ENCODE assay signal across 9 mouse cellular contexts in genomic region chr6:88640331-88640730, GRCm38 (mm10). TPM values are rescaled to one million over a fixed set of nuclear protein-coding genes. Genes with fewer than 3 reads are reported as not detected.
A peak's percentile ranks its signal among the peaks of the same experiment; 100 is the strongest.
DNase-seq lines count a peak whose midpoint lies in the region; ATAC-seq and TF ChIP-seq lines count a peak whose summit lies in the region.
"Had no signal": no experiment of that assay in that cellular context is flagged by ENCODE, and none has a peak within 500 bp of the region (broad histone marks: within the 10 kb centered on the region; RNA-seq: fewer than 3 reads in every experiment).

No protein-coding gene starts in this region.

- no peak for ATAC-seq in heart, embryonic 15.5 days (replicated peaks; ENCODE audit: insufficient number of reproducible peaks, insufficient read depth, low FRiP score, low read depth)
- no peak for ATAC-seq in lung, postnatal 0 days
- ATAC-seq in liver, embryonic 14.5 days (ENCODE audit: insufficient read depth), result peak; percentile 63
- ATAC-seq in stomach, embryonic 15.5 days (ENCODE audit: insufficient read depth, low FRiP score, low read depth), result peak; percentile 43; the same call in 1 of the 2 replicates

- no peaks in the 10 kb centered on the region for H3K9me3 ChIP-seq in heart, embryonic 15.5 days (replicated peaks)
- no peaks in the 10 kb centered on the region for H3K9me3 ChIP-seq in lung, postnatal 0 days (ENCODE audit: low read length)
- peaks cover 7% of the 10 kb centered on the region for H3K9me3 ChIP-seq in liver, embryonic 14.5 days (ENCODE audit: control insufficient read depth, low read length)
- no peaks in the 10 kb centered on the region for H3K9me3 ChIP-seq in stomach, embryonic 15.5 days

- WGBS in heart, embryonic 15.5 days, result 33% methylated on average over 3 of the region's 3 CpGs
- 32% methylated on average over 3 of the region's 3 CpGs for WGBS in lung, postnatal 0 days
- WGBS in liver, embryonic 14.5 days (ENCODE audit: insufficient replicate concordance), result 12% methylated on average over 3 of the region's 3 CpGs
- WGBS in stomach, embryonic 15.5 days, result 42% methylated on average over 3 of the region's 3 CpGs

- H3K36me3 ChIP-seq in heart, embryonic 15.5 days, result no peaks in the 10 kb centered on the region
- H3K36me3 ChIP-seq in lung, postnatal 0 days (ENCODE audit: insufficient read depth, low read length), result no peaks in the 10 kb centered on the region
- H3K36me3 ChIP-seq in liver, embryonic 14.5 days (replicated peaks; ENCODE audit: control insufficient read depth, insufficient read depth, low read depth), result no peaks in the 10 kb centered on the region
- no peaks in the 10 kb centered on the region for H3K36me3 ChIP-seq in stomach, embryonic 15.5 days

- peaks cover 17% of the 10 kb centered on the region; the same call in 1 of the 2 replicates for H3K4me1 ChIP-seq in heart, embryonic 15.5 days (replicated peaks)
- H3K4me1 ChIP-seq in lung, postnatal 0 days (ENCODE audit: insufficient read depth, low read depth, low read length), result no peaks in the 10 kb centered on the region
- peaks cover 39 to 52% of the 10 kb centered on the region in 2 experiments for H3K4me1 ChIP-seq in liver, embryonic 14.5 days (replicated peaks; ENCODE audit: control insufficient read depth in 2 of 2, insufficient read depth in 2 of 2, low read length in 1 of 2)
- no peaks in the 10 kb centered on the region for H3K4me1 ChIP-seq in stomach, embryonic 15.5 days

- no peak overlapping the region for H3K9ac ChIP-seq in heart, embryonic 15.5 days
- H3K9ac ChIP-seq in lung, postnatal 0 days (replicated peaks; ENCODE audit: low read depth), result no peak overlapping the region
- H3K9ac ChIP-seq in liver, embryonic 14.5 days (replicated peaks), result peak overlapping the region; percentile 23
- no peak overlapping the region for H3K9ac ChIP-seq in stomach, embryonic 15.5 days

- no peak for TF ChIP-seq EP300 in lung, postnatal 0 days (IDR thresholded peaks at IDR 0.05)
- peak; percentile 76 for TF ChIP-seq EP300 in liver, embryonic 14.5 days (IDR thresholded peaks at IDR 0.05; ENCODE audit: low read depth)

- H3K27ac ChIP-seq in heart, embryonic 15.5 days, result peak overlapping the region; percentile 5; the same call in 1 of the 2 replicates
- H3K27ac ChIP-seq in lung, postnatal 0 days (ENCODE audit: low read length), result no peak overlapping the region
- no peak overlapping the region for H3K27ac ChIP-seq in liver, embryonic 14.5 days
- no peak overlapping the region for H3K27ac ChIP-seq in stomach, embryonic 15.5 days

- no peak overlapping the region for H3K4me3 ChIP-seq in heart, embryonic 15.5 days
- H3K4me3 ChIP-seq in lung, postnatal 0 days (ENCODE audit: low read depth, low read length), result no peak overlapping the region
- no peak overlapping the region for H3K4me3 ChIP-seq in liver, embryonic 14.5 days (ENCODE audit: insufficient read depth in 1 of 2, low read depth in 2 of 2, low read length in 2 of 2)
- H3K4me3 ChIP-seq in stomach, embryonic 15.5 days (replicated peaks), result no peak overlapping the region

- peak overlapping the region; percentile 27; the same call in 1 of the 2 replicates for H3K4me2 ChIP-seq in heart, embryonic 15.5 days
- H3K4me2 ChIP-seq in lung, postnatal 0 days (replicated peaks; ENCODE audit: low read depth, low read length), result peak overlapping the region; percentile 25; the same call in 1 of the 2 replicates
- peak overlapping the region; percentile 46 for H3K4me2 ChIP-seq in liver, embryonic 14.5 days (ENCODE audit: low read depth)
- H3K4me2 ChIP-seq in stomach, embryonic 15.5 days, result no peak overlapping the region

- DNase-seq in heart, postnatal 4 days, result no peak
- DNase-seq in lung, postnatal 0 days (ENCODE audit: low spot score), result no peak
- no peak for DNase-seq in lung, adult 18-20 months
- DNase-seq in liver, embryonic 14.5 days (ENCODE audit: low read depth in 3 of 3, low spot score in 3 of 3), result peak in 2 of 3 experiments; percentile 24 to 42
- no peak for DNase-seq in right cerebral cortex, adult 18-20 months
- no peak for DNase-seq in frontal cortex, postnatal 25 days (ENCODE audit: low spot score in 2 of 2)
- DNase-seq: thymus, adult 2 months had no signal

- no peak for TF ChIP-seq CTCF in lung, postnatal 0 days (IDR thresholded peaks at IDR 0.05)
- TF ChIP-seq CTCF in liver, embryonic 14.5 days (IDR thresholded peaks at IDR 0.05; ENCODE audit: low read depth), result no peak

- H3K27me3 ChIP-seq in heart, embryonic 15.5 days, result no peaks in the 10 kb centered on the region
- no peaks in the 10 kb centered on the region for H3K27me3 ChIP-seq in lung, postnatal 0 days (replicated peaks; ENCODE audit: insufficient read depth, low read length)
- H3K27me3 ChIP-seq in liver, embryonic 14.5 days (ENCODE audit: control insufficient read depth, insufficient read depth, low read length), result no peaks in the 10 kb centered on the region
- H3K27me3 ChIP-seq in stomach, embryonic 15.5 days (replicated peaks), result no peaks in the 10 kb centered on the region

RNA-seq across cellular contexts. Expression of gene Kbtbd12, which starts 2.6 kb away (rescaled TPM):
- 25.5 and 25.6 TPM in 2 replicates for polyA plus RNA-seq in heart, embryonic 15.5 days (2015; fragmentation: Nextera tagmentation; extraction: Ambion mirVana)
- 10 to 100 TPM; 20.1 to 25.7 TPM for total RNA-seq in heart, postnatal 4 days (2021)
- polyA plus RNA-seq in lung, postnatal 0 days (2015; fragmentation: Nextera tagmentation; extraction: Ambion mirVana), result 0.42 and 0.97 TPM in 2 replicates
- 0.30 and 0.65 TPM in 2 replicates for polyA plus RNA-seq in liver, embryonic 14.5 days (2012; rRNA removed)
- polyA plus RNA-seq in liver, embryonic 14.5 days (2014; fragmentation: Nextera tagmentation; extraction: Ambion mirVana), result 0.80 and 1.5 TPM in 2 replicates
- polyA plus RNA-seq in stomach, embryonic 15.5 days (2015; fragmentation: Nextera tagmentation; extraction: Ambion mirVana), result 0.49 and 0.64 TPM in 2 replicates

Comparison
In these comparisons a context has a peak if more than half of its experiments do, and no peak if none do; other contexts are left out.
1. ATAC-seq: peak in liver, embryonic 14.5 days (single experiment) and stomach, embryonic 15.5 days (single experiment); none in heart, embryonic 15.5 days (single experiment) and lung, postnatal 0 days (single experiment).
2. DNase-seq: peak in liver, embryonic 14.5 days (2 of 3); none in heart, postnatal 4 days (single experiment), lung, postnatal 0 days (single experiment), lung, adult 18-20 months (0 of 2), right cerebral cortex, adult 18-20 months (single experiment) and frontal cortex, postnatal 25 days (0 of 2).
3. RNA of gene Kbtbd12, which starts 2.6 kb away (polyA plus RNA-seq): 25.5 to 25.6 TPM in heart, embryonic 15.5 days; 0.42 to 0.97 TPM in lung, postnatal 0 days, 0.30 to 1.5 TPM in liver, embryonic 14.5 days and 0.49 to 0.64 TPM in stomach, embryonic 15.5 days; every median in the first group is over 10 times any median in the second.